7 mouse cellular contexts compared by ENCODE assay signal in genomic region chr13:116308933-116309583, GRCm38 (mm10). TPM values are rescaled to one million over a fixed set of nuclear protein-coding genes. Genes with fewer than 3 reads are reported as not detected.
DNase-seq lines count a peak whose midpoint lies in the region; ATAC-seq lines count a peak whose summit lies in the region.

No protein-coding gene starts in this region.

- no peak for DNase-seq in lung, adult 18-20 months
- DNase-seq in forebrain, embryonic 14.5 days (ENCODE audit: low spot score): no peak
- DNase-seq in liver, embryonic 13.5 days: no peak
- DNase-seq in urinary bladder, postnatal 36 days (ENCODE audit: low spot score in 2 of 2): no peak
- no peak for DNase-seq in c-Kit-positive CD71-positive TER-119-positive erythroid progenitor cells, embryonic 14.5 days (ENCODE audit: low spot score)

- 0 out of 2 replicates have a peak overlapping the region, but pooled peaks have one; percentile 35 for H3K9ac ChIP-seq in lung, embryonic 16.5 days (ENCODE audit: low read length)
- H3K9ac ChIP-seq in forebrain, embryonic 14.5 days (ENCODE audit: low read length): peak overlapping the region; percentile 71; the same call in 1 of the 2 replicates
- H3K9ac ChIP-seq in liver, embryonic 13.5 days: no peak overlapping the region
- peak overlapping the region; percentile 72 for H3K9ac ChIP-seq in stomach, embryonic 16.5 days (ENCODE audit: low read length)

- peak overlapping the region; percentile 99 for H3K4me2 ChIP-seq in lung, embryonic 16.5 days (ENCODE audit: low read depth, low read length)
- H3K4me2 ChIP-seq in forebrain, embryonic 14.5 days (ENCODE audit: low read length): peak overlapping the region; percentile 96
- H3K4me2 ChIP-seq in liver, embryonic 13.5 days: peak overlapping the region; percentile 62
- peak overlapping the region; percentile 78 for H3K4me2 ChIP-seq in stomach, embryonic 16.5 days (ENCODE audit: low read depth, low read length)

- peak; percentile 35; the same call in 1 of the 2 replicates for ATAC-seq in lung, embryonic 16.5 days (ENCODE audit: low read depth)
- peak; percentile 27; the same call in 1 of the 2 replicates for ATAC-seq in forebrain, embryonic 14.5 days
- ATAC-seq in liver, embryonic 13.5 days (ENCODE audit: low read depth): peak; percentile 37
- ATAC-seq in stomach, embryonic 16.5 days (ENCODE audit: insufficient read depth, low FRiP score): peak; percentile 22

- H3K27ac ChIP-seq in lung, embryonic 16.5 days (ENCODE audit: low read length): no peak overlapping the region
- peak overlapping the region; percentile 49; the same call in 1 of the 2 replicates for H3K27ac ChIP-seq in forebrain, embryonic 14.5 days (ENCODE audit: low read depth, low read length)
- H3K27ac ChIP-seq in liver, embryonic 13.5 days: no peak overlapping the region
- H3K27ac ChIP-seq in stomach, embryonic 16.5 days (ENCODE audit: low read length): peak overlapping the region; percentile 89

- WGBS in lung, embryonic 16.5 days: 0% methylated on average over 17 of the region's 18 CpGs
- WGBS in forebrain, embryonic 14.5 days: 0% methylated on average over 18 of the region's 18 CpGs
- WGBS in liver, embryonic 13.5 days (ENCODE audit: insufficient replicate concordance): 1% methylated on average over 18 of the region's 18 CpGs
- 1% methylated on average over 18 of the region's 18 CpGs for WGBS in stomach, embryonic 16.5 days

- H3K36me3 ChIP-seq in lung, embryonic 16.5 days (ENCODE audit: control insufficient read depth, insufficient read depth, low read length): no peaks in the 10 kb centered on the region
- no peaks in the 10 kb centered on the region for H3K36me3 ChIP-seq in forebrain, embryonic 14.5 days (ENCODE audit: control insufficient read depth, insufficient read depth, low read length)
- no peaks in the 10 kb centered on the region for H3K36me3 ChIP-seq in liver, embryonic 13.5 days
- H3K36me3 ChIP-seq in stomach, embryonic 16.5 days (ENCODE audit: control insufficient read depth, insufficient read depth, low read length): no peaks in the 10 kb centered on the region

- H3K9me3 ChIP-seq in lung, embryonic 16.5 days (ENCODE audit: control insufficient read depth, low read length): no peaks in the 10 kb centered on the region
- no peaks in the 10 kb centered on the region for H3K9me3 ChIP-seq in forebrain, embryonic 14.5 days (replicated peaks; ENCODE audit: control insufficient read depth, low read length)
- no peaks in the 10 kb centered on the region for H3K9me3 ChIP-seq in liver, embryonic 13.5 days (replicated peaks)
- H3K9me3 ChIP-seq in stomach, embryonic 16.5 days (replicated peaks; ENCODE audit: control insufficient read depth, low read length): no peaks in the 10 kb centered on the region

- peaks cover 80% of the 10 kb centered on the region for H3K27me3 ChIP-seq in lung, embryonic 16.5 days (ENCODE audit: control insufficient read depth, insufficient read depth, low read depth, low read length)
- peaks cover 80% of the 10 kb centered on the region for H3K27me3 ChIP-seq in forebrain, embryonic 14.5 days (replicated peaks; ENCODE audit: control insufficient read depth, insufficient read depth, low read length)
- peaks cover 93% of the 10 kb centered on the region for H3K27me3 ChIP-seq in liver, embryonic 13.5 days
- peaks cover 36% of the 10 kb centered on the region for H3K27me3 ChIP-seq in stomach, embryonic 16.5 days (ENCODE audit: control insufficient read depth, insufficient read depth, low read length)

- peak overlapping the region; percentile 67 for H3K4me3 ChIP-seq in lung, embryonic 16.5 days (ENCODE audit: low read length)
- H3K4me3 ChIP-seq in forebrain, embryonic 14.5 days (ENCODE audit: low read depth, low read length): peak overlapping the region; percentile 56
- peak overlapping the region; percentile 50 for H3K4me3 ChIP-seq in liver, embryonic 13.5 days (replicated peaks)
- H3K4me3 ChIP-seq in stomach, embryonic 16.5 days (replicated peaks; ENCODE audit: low read length): peak overlapping the region; percentile 67

- peaks cover 6% of the 10 kb centered on the region; the same call in 1 of the 2 replicates for H3K4me1 ChIP-seq in lung, embryonic 16.5 days (replicated peaks; ENCODE audit: control insufficient read depth, insufficient read depth, low read length)
- H3K4me1 ChIP-seq in forebrain, embryonic 14.5 days (ENCODE audit: control insufficient read depth, insufficient read depth, low read length): no peaks in the 10 kb centered on the region
- H3K4me1 ChIP-seq in liver, embryonic 13.5 days (replicated peaks): peaks cover 4% of the 10 kb centered on the region
- H3K4me1 ChIP-seq in stomach, embryonic 16.5 days (ENCODE audit: control insufficient read depth, insufficient read depth, low read length): no peaks in the 10 kb centered on the region

RNA-seq across cellular contexts. Expression of gene Isl1, which starts 0.4 kb away (rescaled TPM):
- 2.0 and 3.2 TPM in 2 replicates for polyA plus RNA-seq in lung, embryonic 16.5 days (2015; fragmentation: Nextera tagmentation; extraction: Ambion mirVana)
- polyA plus RNA-seq in forebrain, embryonic 14.5 days (2014; fragmentation: Nextera tagmentation; extraction: Ambion mirVana): 81.8 and 86.8 TPM in 2 replicates
- 0.29 and 0.66 TPM in 2 replicates for polyA plus RNA-seq in liver, embryonic 13.5 days (2015; fragmentation: Nextera tagmentation; extraction: Ambion mirVana)
- 31.6 and 33.6 TPM in 2 replicates for polyA plus RNA-seq in stomach, embryonic 16.5 days (2015; fragmentation: Nextera tagmentation; extraction: Ambion mirVana)

Comparison
In these comparisons a context has a peak if more than half of its experiments do, and no peak if none do; other contexts are left out.
1. H3K27ac ChIP-seq: peak in forebrain, embryonic 14.5 days (single experiment) and stomach, embryonic 16.5 days (single experiment); none in lung, embryonic 16.5 days (single experiment) and liver, embryonic 13.5 days (single experiment).
2. Peak in every context shown above with its lines, with median percentiles within 50 percentile points of each other: ATAC-seq, H3K4me2 ChIP-seq and H3K4me3 ChIP-seq.